Mouse (Mus musculus): ENCODE measurements around the gene Prmt9. TPM values are rescaled to one million over a fixed set of nuclear protein-coding genes. Genes with fewer than 3 reads are reported as not detected.

Prmt9 gene
- 10 to 100 TPM; 16.3 to 16.6 TPM for total RNA-seq (2023)

DNA sequence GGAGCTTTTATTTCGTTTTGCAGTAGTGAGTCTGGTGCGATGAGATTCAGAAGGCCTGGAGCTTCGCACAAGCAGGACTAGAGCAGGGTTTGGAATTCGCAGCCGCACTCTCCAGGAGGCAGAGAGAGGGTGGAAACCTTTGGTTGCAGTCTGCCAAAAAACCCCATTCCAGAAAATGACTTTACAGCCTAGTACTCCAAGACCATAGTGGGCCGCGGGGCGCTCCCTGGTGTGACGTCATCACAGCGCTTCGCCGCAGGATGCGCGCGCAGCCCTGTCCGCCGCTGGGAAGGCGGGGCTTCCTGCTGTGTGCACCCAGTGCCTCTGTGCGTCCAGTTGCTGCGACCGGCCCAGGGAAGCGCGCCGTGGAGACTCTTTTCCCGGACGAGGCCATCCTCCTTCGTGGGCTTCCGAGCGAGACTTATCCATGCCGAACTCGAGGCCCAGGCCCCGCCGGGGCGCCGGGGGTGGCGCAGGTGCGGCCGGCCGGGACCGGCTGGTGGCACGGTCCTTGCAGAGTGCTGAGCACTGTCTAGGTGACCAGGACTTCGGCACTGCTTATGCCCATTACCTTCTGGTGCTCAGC lies at the start of gene Prmt9:
Prmt9 (plus strand) TSS at position 277 of the 586 bp plus-strand sequence.

DNA sequence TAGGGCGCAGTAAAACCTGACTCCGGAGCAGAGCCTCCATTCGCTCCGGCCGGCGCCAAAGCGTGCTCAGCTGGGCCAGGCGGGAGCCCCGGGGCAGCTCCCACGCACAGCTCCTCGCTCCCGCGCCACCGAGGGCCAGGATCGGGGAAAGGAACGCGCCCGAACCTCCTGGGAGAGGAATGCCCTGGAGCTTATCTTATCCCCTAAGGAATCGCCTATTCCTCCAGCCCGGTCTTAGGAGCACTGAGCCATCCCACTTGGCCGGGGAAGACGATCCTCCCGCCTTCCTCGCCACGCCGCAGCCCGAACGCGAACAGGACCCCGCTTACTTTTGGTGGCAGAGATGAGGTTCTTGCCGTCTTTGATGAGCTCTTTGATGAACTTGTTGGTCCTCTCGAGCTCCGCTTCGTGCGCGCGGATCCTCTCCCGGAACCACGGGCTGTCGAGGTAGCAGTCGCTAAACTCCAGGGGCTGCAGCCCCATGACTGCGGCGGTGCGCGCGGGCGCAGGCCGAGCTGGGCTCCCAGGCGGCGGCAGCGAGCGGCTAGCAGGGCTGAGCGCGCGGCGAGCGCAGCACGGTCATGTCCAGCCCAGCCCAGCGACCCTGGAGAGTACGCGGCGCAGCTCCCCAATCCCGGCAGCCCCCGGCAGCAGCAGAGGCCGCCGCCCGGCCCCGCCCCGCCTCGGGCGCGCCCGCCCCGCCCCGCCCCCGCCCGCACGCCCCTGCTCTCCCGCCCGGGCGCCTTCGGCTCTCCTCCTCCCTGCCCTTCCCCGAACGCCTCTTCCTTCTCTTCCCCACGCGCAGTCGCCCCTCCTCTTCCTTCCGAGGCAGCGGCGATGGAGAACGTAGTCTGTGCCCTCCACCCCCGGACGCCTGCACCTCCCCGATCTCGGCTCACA lies 31.6 kb upstream of the Prmt9 start, which contains the start of gene Arhgap10:
Arhgap10 (minus strand) TSS at position 653 of the 900 bp plus-strand sequence.

DNA sequence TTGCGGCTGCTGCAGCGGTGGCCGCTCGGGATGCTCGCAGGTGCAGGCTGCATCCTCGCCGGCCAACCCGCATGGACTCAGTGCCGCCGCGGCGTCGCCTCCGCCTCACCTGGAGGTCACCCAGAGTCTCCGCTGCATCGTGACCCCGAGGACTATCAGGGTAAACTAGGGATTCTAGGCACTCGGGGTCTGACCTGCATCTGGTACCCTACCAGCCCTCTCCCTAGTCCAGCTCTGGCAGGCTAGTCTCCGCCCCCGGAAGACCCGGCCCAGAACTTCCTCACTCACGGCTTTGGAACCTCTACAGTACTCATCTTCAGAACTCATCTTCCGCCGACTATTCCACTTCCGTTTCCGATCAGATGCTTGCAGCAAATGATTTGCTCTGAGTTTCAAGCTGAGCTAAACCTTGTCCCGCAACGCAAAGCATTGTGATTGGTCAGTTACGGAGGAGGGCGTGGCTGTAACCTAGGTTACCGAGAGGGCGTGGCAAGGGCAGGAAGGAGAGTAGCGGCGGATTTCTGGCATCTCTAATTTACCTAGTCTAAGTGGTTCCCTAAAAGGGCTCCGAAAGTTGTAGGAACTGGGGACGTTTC lies 61.3 kb downstream of the Prmt9 start, which contains the start of gene Tmem184c:
Tmem184c (minus strand) TSS at position 325 of the 596 bp plus-strand sequence.

Other genes with a start within 250 kb of the Prmt9 start
- gene Arhgap10, start 31.4 kb upstream of the Prmt9 start, total RNA-seq (2023) = 10 to 100 TPM in 1 of 2 experiments, 1 to 10 TPM in 1; 9.9 to 10.6 TPM
- gene Tmem184c, start 61.3 kb downstream of the Prmt9 start, total RNA-seq (2023) = 1 to 10 TPM; 6.5 to 8.2 TPM
- 1 to 10 TPM; 3.2 to 3.4 TPM for gene Ednra, start 175.1 kb downstream of the Prmt9 start, total RNA-seq (2023)